Mouse (Mus musculus) stomach, embryonic 15.5 days (tissue): ENCODE measurements around the gene Arhgap11a. TPM values are rescaled to one million over a fixed set of nuclear protein-coding genes. Genes with fewer than 3 reads are reported as not detected.

Source experiments
- ATAC-seq: fragments of 200-750 bp; cut with Nextera tagmentation; 2 replicates; pipeline ENCODE4 v1.8.0; 2017; ENCODE audit warnings: low read depth, moderate number of reproducible peaks, moderate TSS enrichment; ENCODE audit not compliant: insufficient read depth, low FRiP score
- H3K27ac ChIP-seq: fragments of 300-500 bp; sonication (generic); 2 replicates; pipeline ENCODE4 v1.5.1; 2015; ENCODE audit warnings: mild to moderate bottlenecking, inconsistent platforms
- H3K27me3 ChIP-seq: fragments of 300-500 bp; sonication (generic); replicated peaks from 2 replicates; pipeline ENCODE4 v1.6.1; 2015; ENCODE audit warnings: inconsistent platforms
- H3K36me3 ChIP-seq: fragments of 300-500 bp; sonication (generic); 2 replicates; pipeline ENCODE4 v1.6.1; 2015; ENCODE audit warnings: inconsistent platforms
- H3K4me1 ChIP-seq: fragments of 300-500 bp; sonication (generic); 2 replicates; pipeline ENCODE4 v1.6.1; 2015; ENCODE audit warnings: inconsistent platforms
- H3K4me2 ChIP-seq: fragments of 300-500 bp; sonication (generic); 2 replicates; pipeline ENCODE4 v1.6.1; 2015; ENCODE audit warnings: mild to moderate bottlenecking, inconsistent platforms
- H3K4me3 ChIP-seq: fragments of 300-500 bp; sonication (generic); replicated peaks from 2 replicates; pipeline ENCODE4 v1.5.1; 2015; ENCODE audit warnings: inconsistent platforms
- H3K9ac ChIP-seq: fragments of 300-500 bp; sonication (generic); 2 replicates; pipeline ENCODE4 v1.6.1; 2015; ENCODE audit warnings: inconsistent platforms
- H3K9me3 ChIP-seq: fragments of 300-500 bp; sonication (generic); 2 replicates; pipeline ENCODE4 v1.6.1; 2016; ENCODE audit warnings: inconsistent platforms
- WGBS: fragments of 180-500 bp; shearing (Covaris S2); methylation state at CpG from one replicate; pipeline ENCODE4 v1.1.7; 2015; 5-methylcytosine and 5-hydroxymethylcytosine counted together
- polyA plus RNA-seq: library from polyadenylated mRNA; unstranded; fragments of >200 nt; fragmentation: Nextera tagmentation; extraction: Ambion mirVana; gene quantifications from 2 replicates; pipeline ENCODE4 v1.2.1, GENCODE M21; 2015

The Arhgap11a gene
- polyA plus RNA-seq, 1 experiment from 2014 or later: 22.3 TPM

DNA sequence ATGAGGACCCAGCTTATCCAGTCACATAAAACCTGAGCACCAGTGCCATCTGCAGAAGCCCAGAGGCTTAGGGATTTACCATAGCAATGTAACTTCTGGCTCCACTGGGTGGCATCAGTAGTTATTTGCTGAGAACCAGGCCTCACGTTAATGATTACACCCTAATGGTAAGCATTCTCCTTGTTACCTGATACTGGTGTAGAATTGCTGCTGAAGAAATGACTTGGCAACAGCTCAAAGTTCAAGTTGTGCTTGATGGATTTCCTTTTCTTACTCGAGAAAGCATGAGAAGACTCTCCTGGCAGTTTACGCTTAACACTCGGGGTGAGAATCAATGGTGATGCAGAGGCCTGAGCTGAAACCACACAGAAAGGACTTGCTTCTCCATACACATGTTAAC is 9.0 kb downstream of the Arhgap11a start:
- 56% methylated on average over 4 of the region's 4 CpGs for WGBS
- Histone ChIP-seq H3K9ac (no peak overlapping the region), H3K9me3 (no peaks in the 10 kb centered on the region), H3K4me1 (no peaks in the 10 kb centered on the region), H3K36me3 (peaks cover 22% of the 10 kb centered on the region), H3K27me3 (no peaks in the 10 kb centered on the region), H3K4me3 (no peak overlapping the region), H3K4me2 (no peak overlapping the region), H3K27ac (no peak overlapping the region)
- ATAC-seq: peak; percentile 85

DNA sequence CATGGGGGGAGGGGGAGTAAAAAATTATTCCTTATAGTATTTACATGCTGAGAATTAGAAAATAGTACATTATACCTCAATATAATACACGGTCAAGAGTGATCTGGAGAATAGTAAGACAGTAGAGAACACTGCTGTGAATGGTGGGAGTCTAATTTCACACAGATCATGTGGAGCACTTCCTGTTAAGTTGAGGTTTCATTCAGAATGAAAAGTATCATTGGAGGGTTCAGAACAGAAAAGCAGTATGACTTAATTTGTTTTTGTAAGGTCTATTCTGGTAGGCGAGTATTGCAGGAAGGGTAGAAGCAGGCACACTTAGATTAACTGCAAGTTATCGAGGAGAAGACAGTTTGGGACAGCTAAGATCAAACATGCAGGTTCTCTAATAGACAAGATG is 13.2 kb downstream of the Arhgap11a start:
- Histone ChIP-seq H3K4me2 (no peak overlapping the region), H3K27ac (no peak overlapping the region), H3K4me3 (no peak overlapping the region), H3K27me3 (no peaks in the 10 kb centered on the region), H3K9ac (no peak overlapping the region), H3K9me3 (no peaks in the 10 kb centered on the region), H3K36me3 (peaks cover 31% of the 10 kb centered on the region), H3K4me1 (no peaks in the 10 kb centered on the region)
- ATAC-seq: no peak
- 82% methylated on average over 3 of the region's 3 CpGs for WGBS

DNA sequence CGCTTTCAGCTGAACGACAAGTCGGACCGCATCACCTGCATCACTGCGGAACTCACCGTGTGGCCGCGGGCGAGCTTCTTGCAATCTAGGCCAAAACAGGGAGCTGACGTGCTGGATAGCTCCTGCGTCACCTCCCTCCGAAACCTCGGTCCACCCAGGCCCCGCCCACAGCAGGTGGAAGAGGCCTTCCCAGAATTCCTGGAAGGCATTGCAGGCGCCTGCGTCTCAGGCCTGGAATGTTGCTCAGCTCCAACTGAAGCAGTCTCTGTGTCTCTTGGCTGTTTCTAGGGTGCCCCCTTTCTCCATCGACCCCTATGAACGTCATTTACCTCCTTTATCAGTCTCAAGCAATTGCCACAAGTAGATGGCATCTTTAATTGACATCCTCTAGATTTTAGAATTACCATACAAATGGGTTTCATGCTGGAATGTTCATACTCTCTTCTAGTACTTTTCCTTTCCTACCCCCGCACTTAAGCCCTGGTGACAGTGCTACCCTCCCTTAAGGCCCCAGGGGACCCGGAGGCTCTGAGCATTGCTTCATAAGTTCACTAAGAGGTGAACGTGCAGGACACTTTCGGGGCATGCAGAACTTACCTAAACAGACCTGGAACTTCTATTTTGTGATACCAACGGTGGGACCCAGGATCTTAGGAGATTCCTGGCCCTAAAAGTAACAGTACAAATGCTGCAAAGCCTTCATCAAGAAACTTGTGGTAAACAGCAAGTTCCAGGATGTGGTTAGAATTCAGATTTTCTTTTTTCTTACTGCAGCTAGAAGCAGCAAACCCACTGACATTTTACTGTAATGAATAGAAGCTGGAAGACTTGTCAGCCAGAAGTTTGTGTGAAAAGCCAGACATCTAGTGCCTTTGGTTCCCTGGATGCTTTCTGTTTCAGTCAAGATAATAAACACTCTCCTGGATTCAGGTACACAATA is 19.2 kb downstream of the Arhgap11a start, which contains the start of gene Scg5:
Scg5 (minus strand) TSS at position 179 of the 940 bp plus-strand sequence.
- no peaks in the 10 kb centered on the region for H3K27me3 ChIP-seq
- no peak within 1 kb of the TSS for H3K27ac ChIP-seq
- H3K4me2 ChIP-seq: peak within 1 kb of the TSS; percentile 50
- peak within 1 kb of the TSS; percentile 30 for H3K4me3 ChIP-seq
- H3K4me1 ChIP-seq: peaks cover 8% of the 10 kb centered on the region
- ATAC-seq: peak; percentile 79
- H3K9me3 ChIP-seq: no peaks in the 10 kb centered on the region
- no peak within 1 kb of the TSS for H3K9ac ChIP-seq
- peaks cover 12% of the 10 kb centered on the region for H3K36me3 ChIP-seq
- 11% methylated on average over 23 of the region's 23 CpGs for WGBS

DNA sequence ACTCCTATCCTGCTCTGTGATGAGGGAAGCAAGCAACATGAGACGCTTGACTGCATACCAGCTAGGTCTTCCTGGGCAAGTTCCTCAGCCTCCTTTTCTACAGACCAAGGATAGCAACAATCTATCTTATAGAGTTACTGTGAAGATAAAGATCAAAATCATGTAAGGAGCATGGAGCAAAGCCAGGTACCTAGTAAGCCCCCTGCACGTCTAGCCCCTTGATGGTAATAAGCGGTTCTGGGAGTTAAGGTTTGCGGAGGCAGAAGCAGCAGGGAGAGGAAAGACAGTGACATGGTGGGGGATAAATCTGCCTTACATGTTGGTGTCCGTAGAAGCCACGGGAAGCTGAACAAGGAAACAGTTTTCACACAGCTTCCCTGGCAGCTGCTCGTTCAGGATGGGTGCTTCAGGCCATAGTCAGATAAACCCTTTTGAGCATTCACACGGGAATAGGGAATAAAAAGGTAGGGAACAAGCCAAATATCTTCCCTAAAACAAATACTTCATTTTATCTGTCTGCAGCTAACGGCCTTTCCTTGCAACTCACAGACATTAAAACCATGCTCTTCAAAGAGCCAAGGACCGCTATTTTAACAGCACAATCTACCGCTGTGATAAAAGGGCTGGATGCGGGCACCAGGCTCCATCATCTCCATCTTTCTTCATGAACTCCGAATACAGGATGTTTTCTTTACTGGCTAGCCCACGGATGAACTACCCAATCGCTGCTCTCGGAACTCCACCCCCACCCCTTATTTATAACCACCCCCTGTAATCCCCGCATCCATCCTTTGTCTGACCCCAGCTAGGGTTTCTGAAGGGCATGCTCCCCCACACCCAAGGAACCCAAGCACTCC is 20.1 kb downstream of the Arhgap11a start:
- no peaks in the 10 kb centered on the region for H3K27me3 ChIP-seq
- H3K27ac ChIP-seq: no peak overlapping the region
- H3K4me2 ChIP-seq: peak overlapping the region; percentile 50
- peaks cover 8% of the 10 kb centered on the region for H3K4me1 ChIP-seq
- no peak; the same call in 1 of the 2 replicates for ATAC-seq
- no peak overlapping the region for H3K9ac ChIP-seq
- H3K36me3 ChIP-seq: peaks cover 3% of the 10 kb centered on the region
- WGBS: 21% methylated on average over 17 of the region's 17 CpGs
- H3K9me3 ChIP-seq: no peaks in the 10 kb centered on the region
- peak overlapping the region; percentile 30 for H3K4me3 ChIP-seq

DNA sequence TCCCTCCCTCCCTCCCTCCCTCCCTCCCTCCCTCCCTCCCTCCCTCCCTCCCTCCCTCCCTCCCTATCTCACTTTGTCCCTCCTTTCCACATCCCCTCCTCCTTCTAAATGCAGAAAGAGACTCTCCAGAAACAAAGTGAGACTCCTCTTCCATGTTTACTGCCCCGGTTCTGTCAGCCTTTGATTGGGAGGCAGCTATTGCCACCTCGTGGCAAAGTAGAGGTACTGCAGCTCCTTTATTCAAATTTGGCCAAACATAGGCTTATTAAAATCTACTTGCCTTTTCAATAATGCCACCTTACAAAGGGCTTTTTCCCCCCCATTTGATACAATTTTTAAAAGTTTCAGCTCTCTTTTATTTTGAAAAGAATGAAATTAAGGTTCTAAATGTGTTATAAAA is 24.6 kb downstream of the Arhgap11a start:
- peaks cover 2% of the 10 kb centered on the region for H3K4me1 ChIP-seq
- H3K27ac ChIP-seq: no peak overlapping the region
- no peaks in the 10 kb centered on the region for H3K9me3 ChIP-seq
- H3K36me3 ChIP-seq: no peaks in the 10 kb centered on the region
- 0% methylated on average over 2 of the region's 2 CpGs for WGBS
- no peak overlapping the region for H3K4me2 ChIP-seq
- H3K4me3 ChIP-seq: no peak overlapping the region
- ATAC-seq: no peak
- H3K9ac ChIP-seq: no peak overlapping the region
- H3K27me3 ChIP-seq: no peaks in the 10 kb centered on the region

DNA sequence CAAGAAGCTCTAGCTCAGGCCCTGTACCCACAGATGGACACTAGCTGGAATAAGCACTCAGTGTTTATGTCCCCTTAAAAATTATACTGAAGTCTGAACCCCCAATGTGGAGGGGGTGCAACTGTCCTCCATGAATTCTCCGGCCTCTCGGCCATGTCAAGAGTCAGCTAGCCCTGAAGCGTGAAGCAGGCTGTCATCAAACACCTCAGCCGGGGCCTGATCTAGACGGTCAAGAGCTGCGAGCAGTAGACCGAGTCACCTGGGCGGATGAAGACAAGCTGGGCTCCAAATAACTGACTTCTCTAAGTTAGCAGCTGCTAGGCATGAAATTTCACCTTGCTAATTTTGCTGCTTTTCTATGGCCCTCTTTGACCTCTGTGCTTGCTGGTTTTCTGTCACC is 26.1 kb downstream of the Arhgap11a start:
- no peak for ATAC-seq
- H3K27ac ChIP-seq: no peak overlapping the region
- H3K27me3 ChIP-seq: no peaks in the 10 kb centered on the region
- no peak overlapping the region for H3K9ac ChIP-seq
- no peaks in the 10 kb centered on the region for H3K4me1 ChIP-seq
- 96% methylated on average over 8 of the region's 8 CpGs for WGBS
- H3K9me3 ChIP-seq: no peaks in the 10 kb centered on the region
- no peaks in the 10 kb centered on the region for H3K36me3 ChIP-seq
- no peak overlapping the region for H3K4me2 ChIP-seq
- H3K4me3 ChIP-seq: no peak overlapping the region

DNA sequence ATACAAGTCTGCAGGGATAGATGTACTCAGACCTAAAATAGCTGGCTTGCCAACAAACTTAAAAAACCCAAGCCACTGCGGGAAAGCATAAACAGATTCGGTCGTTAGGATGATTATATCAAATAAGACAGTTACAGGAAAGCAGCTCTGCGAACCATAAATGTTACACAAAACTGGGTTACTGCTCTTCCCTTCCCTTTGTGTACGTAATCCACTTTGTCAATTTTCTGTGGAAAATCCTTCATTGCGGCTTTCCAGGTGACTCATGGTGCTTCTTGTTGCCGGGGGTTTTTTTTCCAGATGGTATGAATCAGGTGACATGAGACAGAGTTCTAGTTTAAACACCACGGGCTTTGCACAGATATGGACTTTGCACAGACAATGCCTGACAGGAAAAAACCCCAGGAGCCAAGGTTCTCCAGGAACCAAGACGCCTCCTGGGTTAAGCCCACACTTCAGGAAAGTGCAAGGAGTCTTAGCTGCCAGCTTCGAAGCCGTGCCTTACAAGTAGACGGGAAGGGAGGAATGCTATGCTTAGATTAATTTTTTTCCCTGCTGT is 27.2 kb downstream of the Arhgap11a start:
- H3K9ac ChIP-seq: no peak overlapping the region
- 35% methylated on average over 12 of the region's 12 CpGs for WGBS
- no peaks in the 10 kb centered on the region for H3K4me1 ChIP-seq
- no peaks in the 10 kb centered on the region for H3K9me3 ChIP-seq
- no peaks in the 10 kb centered on the region for H3K27me3 ChIP-seq
- H3K27ac ChIP-seq: no peak overlapping the region
- no peak overlapping the region for H3K4me3 ChIP-seq
- H3K4me2 ChIP-seq: no peak overlapping the region
- no peaks in the 10 kb centered on the region for H3K36me3 ChIP-seq
- ATAC-seq: peak; percentile 36; the same call in 1 of the 2 replicates

DNA sequence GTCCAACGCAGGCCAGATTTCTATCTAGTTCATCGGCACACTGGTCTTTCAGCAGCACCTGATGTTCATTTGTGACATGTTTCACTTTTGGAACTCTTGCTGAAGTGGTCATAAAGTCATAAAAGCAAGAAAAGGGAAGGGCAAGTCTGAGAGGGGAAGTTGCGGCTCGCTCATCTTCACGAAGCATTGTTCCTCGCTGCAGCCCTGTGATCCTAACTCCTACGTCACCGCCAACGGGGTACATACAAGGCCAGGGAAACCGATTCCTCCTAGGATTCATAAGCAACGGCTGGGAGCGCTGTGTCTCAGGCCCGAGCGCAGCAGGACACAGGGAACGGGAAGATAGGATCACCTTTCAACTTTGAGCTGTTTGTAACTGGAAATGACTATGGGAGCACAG is 28.3 kb downstream of the Arhgap11a start:
- ATAC-seq: no peak
- Histone ChIP-seq H3K4me2 (no peak overlapping the region), H3K9ac (no peak overlapping the region), H3K4me3 (no peak overlapping the region), H3K27ac (no peak overlapping the region), H3K36me3 (no peaks in the 10 kb centered on the region), H3K4me1 (no peaks in the 10 kb centered on the region), H3K27me3 (no peaks in the 10 kb centered on the region), H3K9me3 (no peaks in the 10 kb centered on the region)
- WGBS: 84% methylated on average over 15 of the region's 15 CpGs

DNA sequence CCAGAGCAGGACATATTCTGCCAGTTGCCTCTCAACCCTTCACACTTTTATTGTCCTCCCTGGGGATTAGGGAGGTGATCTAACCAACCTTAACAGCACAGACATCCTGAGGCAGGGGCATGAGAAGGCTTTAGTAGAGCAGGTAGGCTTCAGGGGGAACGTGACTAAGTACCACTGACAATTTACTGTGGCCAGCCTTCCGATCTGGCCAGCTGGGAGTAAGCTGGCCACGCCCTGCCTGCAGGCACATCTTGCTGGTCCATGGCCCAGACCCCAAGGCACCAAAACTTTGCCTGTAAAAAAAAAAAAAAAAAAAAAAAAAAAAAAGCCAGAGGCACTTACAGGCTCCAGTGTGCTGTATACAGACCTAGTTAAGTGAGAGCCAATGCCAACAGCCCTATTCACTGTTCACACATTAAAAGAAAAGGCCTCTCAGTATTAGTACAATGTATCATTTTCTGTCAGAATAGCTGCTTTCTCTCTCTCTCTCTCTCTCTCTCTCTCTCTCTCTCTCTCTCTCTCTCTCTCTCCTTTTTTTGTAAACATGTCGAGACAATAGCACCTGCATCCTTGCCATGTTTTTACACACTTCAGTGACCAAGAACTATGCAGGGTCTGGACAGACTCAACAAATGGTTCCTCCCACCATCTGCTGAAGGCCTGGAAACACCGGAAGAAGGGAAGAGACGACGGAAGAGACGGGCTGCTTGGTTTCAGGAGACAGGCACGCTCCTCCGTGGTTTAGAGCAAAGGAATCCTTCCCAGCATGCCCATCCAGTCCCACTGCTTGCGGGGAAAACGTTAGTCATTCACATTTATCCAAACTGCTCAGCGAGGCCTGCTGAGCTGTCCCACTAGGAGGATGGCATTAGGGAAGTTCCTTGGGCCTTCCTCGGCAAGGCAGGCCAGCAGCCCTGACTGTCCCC is 30.5 kb downstream of the Arhgap11a start:
- H3K36me3 ChIP-seq: no peaks in the 10 kb centered on the region
- no peaks in the 10 kb centered on the region for H3K4me1 ChIP-seq
- no peak overlapping the region for H3K4me2 ChIP-seq
- 68% methylated on average over 14 of the region's 14 CpGs for WGBS
- no peak overlapping the region for H3K4me3 ChIP-seq
- no peak overlapping the region for H3K9ac ChIP-seq
- no peak overlapping the region for H3K27ac ChIP-seq
- no peaks in the 10 kb centered on the region for H3K27me3 ChIP-seq
- no peak for ATAC-seq
- no peaks in the 10 kb centered on the region for H3K9me3 ChIP-seq

DNA sequence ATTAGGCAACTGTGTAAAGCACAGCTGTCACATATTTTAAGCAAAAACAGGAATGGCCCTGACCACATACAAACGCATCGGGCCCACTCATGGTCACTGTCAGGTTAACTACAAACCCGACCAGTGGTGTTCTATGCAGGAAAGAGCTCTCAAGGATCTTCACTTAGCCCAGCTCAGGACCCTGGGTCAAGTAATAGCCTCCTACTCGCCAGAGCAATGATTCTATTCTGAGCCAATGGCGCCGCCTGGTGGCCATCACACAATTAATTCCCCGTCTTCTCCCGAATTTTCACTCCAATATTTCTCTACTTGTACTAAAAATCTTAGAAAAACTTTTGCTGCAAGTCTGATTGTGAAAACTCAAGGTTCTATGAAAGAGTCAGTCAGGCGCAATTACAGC is 40.8 kb downstream of the Arhgap11a start:
- Histone ChIP-seq H3K9me3 (no peaks in the 10 kb centered on the region), H3K4me2 (no peak overlapping the region), H3K4me3 (no peak overlapping the region), H3K36me3 (no peaks in the 10 kb centered on the region), H3K4me1 (no peaks in the 10 kb centered on the region), H3K27ac (no peak overlapping the region), H3K27me3 (no peaks in the 10 kb centered on the region), H3K9ac (no peak overlapping the region)
- ATAC-seq: peak; percentile 56
- WGBS: 23% methylated on average over 9 of the region's 9 CpGs
